Mouse (Mus musculus): Measurements from ENCODE around the gene Spint1. TPM values are rescaled to one million over a fixed set of nuclear protein-coding genes. Genes with fewer than 3 reads are reported as not detected.

Gene Spint1
- total RNA-seq, 1 experiment, result 80.3 TPM

DNA sequence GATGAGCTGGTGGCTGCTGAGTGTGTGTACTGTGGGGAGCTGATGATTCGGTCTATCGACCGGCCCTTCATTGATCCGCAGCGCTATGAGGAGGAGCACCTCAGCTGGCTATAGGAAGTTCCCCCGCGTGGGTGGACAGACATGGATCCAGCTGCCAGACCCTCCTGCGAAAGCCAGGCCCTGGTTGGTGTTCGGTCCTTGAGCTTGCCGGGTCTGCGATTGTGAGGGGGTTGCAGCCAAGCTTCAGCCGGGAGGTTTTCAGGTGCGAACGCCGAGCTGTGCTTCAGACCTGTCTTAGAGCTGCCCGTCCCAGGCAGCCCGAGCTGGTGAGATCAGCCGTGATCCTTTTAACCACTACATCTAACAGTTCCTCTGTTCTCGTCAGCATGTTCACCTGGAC is 60.3 kb downstream of the Spint1 start:
- peaks cover 1 to 16% of the 10 kb centered on the region in 2 experiments; a peak in 2 of 4 replicates for H3K4me1 ChIP-seq (ENCODE audit: control insufficient read depth in 2 of 2, insufficient read depth in 2 of 2, low read length in 2 of 2, poor library complexity in 1 of 2)
- DNase-seq (ENCODE audit: low read depth, low spot score), result no peak
- H3K4me3 ChIP-seq (ENCODE audit: insufficient read depth in 1 of 2, low read depth in 1 of 2, low read length in 2 of 2, poor library complexity in 1 of 2, severe bottlenecking in 1 of 2), result peak overlapping the region in 1 of 2 experiments; percentile 24; a peak in 1 of 4 replicates
- H3K9ac ChIP-seq (ENCODE audit: insufficient read depth, low read depth, low read length, poor library complexity, severe bottlenecking), result peak overlapping the region; percentile 40; the same call in 1 of the 2 replicates
- in situ Hi-C loops (cut with MboI; ENCODE audit: low sequenced_read_pairs in 2 of 2, unreplicated experiment in 2 of 2), result loop anchor here in 1 of 2 experiments (10.0 kb wide), 1 partner anchor 217 kb away; no protein-coding TSS in a partner anchor
- H3K27ac ChIP-seq (ENCODE audit: insufficient read depth, low read depth, low read length, poor library complexity, severe bottlenecking), result no peak overlapping the region
- peaks cover 40% of the 10 kb centered on the region; the same call in 1 of the 2 replicates for H3K36me3 ChIP-seq (ENCODE audit: control insufficient read depth, insufficient read depth, low read length, poor library complexity, severe bottlenecking)
- TF ChIP-seq CHD2 (IDR thresholded peaks at IDR 0.05; ENCODE audit: low read depth, low read length) (no peak), ZC3H11A (IDR thresholded peaks at IDR 0.05; ENCODE audit: borderline replicate concordance, low read depth, low read length) (no peak), MAFK (IDR thresholded peaks at IDR 0.05; ENCODE audit: insufficient read depth, low read depth, low read length) (no peak), ZNF384 (IDR thresholded peaks at IDR 0.05; ENCODE audit: low read depth, low read length) (no peak), HCFC1 (IDR thresholded peaks at IDR 0.05; ENCODE audit: borderline replicate concordance, insufficient read depth, low read length) (no peak)
- H3K9me3 ChIP-seq (ENCODE audit: control insufficient read depth, insufficient read depth, low read depth, low read length), result no peaks in the 10 kb centered on the region

DNA sequence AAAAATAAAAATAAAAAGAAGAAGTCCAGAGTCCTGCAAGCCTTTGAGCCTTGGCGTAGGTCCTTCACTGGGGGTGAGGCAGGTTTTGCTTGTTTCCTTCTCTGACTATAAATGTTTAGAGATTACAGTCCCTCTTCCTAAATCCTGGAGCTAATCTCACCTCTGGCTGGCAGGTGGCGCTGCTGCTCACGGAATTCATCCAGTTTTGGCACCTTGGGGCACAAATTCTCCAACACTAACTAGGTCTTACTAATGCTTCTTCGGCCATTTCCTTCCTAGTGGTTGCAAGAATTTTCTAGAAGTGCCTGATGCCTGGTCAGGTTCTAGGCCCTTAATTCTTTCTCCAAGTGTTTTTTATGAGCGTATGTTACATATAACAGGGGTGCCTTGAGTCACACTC is 61.2 kb downstream of the Spint1 start:
- peaks cover 1 to 13% of the 10 kb centered on the region in 2 experiments; a peak in 2 of 4 replicates for H3K4me1 ChIP-seq (ENCODE audit: control insufficient read depth in 2 of 2, insufficient read depth in 2 of 2, low read length in 2 of 2, poor library complexity in 1 of 2)
- peaks cover 37% of the 10 kb centered on the region; the same call in 1 of the 2 replicates for H3K36me3 ChIP-seq (ENCODE audit: control insufficient read depth, insufficient read depth, low read length, poor library complexity, severe bottlenecking)
- TF ChIP-seq MAFK (IDR thresholded peaks at IDR 0.05; ENCODE audit: insufficient read depth, low read depth, low read length) (no peak), ZC3H11A (IDR thresholded peaks at IDR 0.05; ENCODE audit: borderline replicate concordance, low read depth, low read length) (peak; percentile 58; the same call in 1 of the 2 replicates), ZNF384 (IDR thresholded peaks at IDR 0.05; ENCODE audit: low read depth, low read length) (no peak)
- no peaks in the 10 kb centered on the region for H3K9me3 ChIP-seq (ENCODE audit: control insufficient read depth, insufficient read depth, low read depth, low read length)
- H3K4me3 ChIP-seq (ENCODE audit: insufficient read depth in 1 of 2, low read depth in 1 of 2, low read length in 2 of 2, poor library complexity in 1 of 2, severe bottlenecking in 1 of 2), result no peak overlapping the region
- no peak overlapping the region for H3K27ac ChIP-seq (ENCODE audit: insufficient read depth, low read depth, low read length, poor library complexity, severe bottlenecking)
- H3K9ac ChIP-seq (ENCODE audit: insufficient read depth, low read depth, low read length, poor library complexity, severe bottlenecking), result no peak overlapping the region
- peak; percentile 43 for DNase-seq (ENCODE audit: low read depth, low spot score)
- in situ Hi-C loops (cut with MboI; ENCODE audit: low sequenced_read_pairs in 2 of 2, unreplicated experiment in 2 of 2), result loop anchor here in 1 of 2 experiments (10.0 kb wide), 1 partner anchor 216 kb away; no protein-coding TSS in a partner anchor

DNA sequence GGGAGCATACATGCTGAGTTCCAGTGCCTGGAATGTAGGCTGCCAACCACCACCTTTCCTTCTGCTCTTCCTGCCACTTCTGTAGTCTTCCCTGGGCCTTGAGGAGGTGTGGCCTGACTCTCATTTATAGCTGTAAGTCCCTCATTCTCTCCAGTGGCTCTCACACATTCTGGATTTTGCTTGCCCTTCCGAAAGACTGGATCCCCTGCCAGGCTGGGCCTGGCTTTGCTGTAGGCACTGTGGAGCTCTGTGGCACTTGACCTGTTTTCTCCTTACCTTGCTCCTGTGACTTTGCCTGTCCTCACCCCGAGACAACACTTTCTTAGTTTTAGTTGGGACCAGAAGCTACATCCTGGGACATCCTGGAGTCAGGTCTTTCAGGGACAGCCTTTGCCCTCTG is 61.7 kb downstream of the Spint1 start:
- H3K4me1 ChIP-seq (ENCODE audit: control insufficient read depth in 2 of 2, insufficient read depth in 2 of 2, low read length in 2 of 2, poor library complexity in 1 of 2), result peaks cover 1 to 12% of the 10 kb centered on the region in 2 experiments; a peak in 2 of 4 replicates
- no peak overlapping the region for H3K27ac ChIP-seq (ENCODE audit: insufficient read depth, low read depth, low read length, poor library complexity, severe bottlenecking)
- in situ Hi-C loops (cut with MboI; ENCODE audit: low sequenced_read_pairs in 2 of 2, unreplicated experiment in 2 of 2), result loop anchor here in 1 of 2 experiments (10.0 kb wide), 1 partner anchor 216 kb away; no protein-coding TSS in a partner anchor
- DNase-seq (ENCODE audit: low read depth, low spot score), result no peak
- TF ChIP-seq CHD2 (IDR thresholded peaks at IDR 0.05; ENCODE audit: low read depth, low read length), result no peak
- no peak for TF ChIP-seq MAFK (IDR thresholded peaks at IDR 0.05; ENCODE audit: insufficient read depth, low read depth, low read length)
- no peak for TF ChIP-seq HCFC1 (IDR thresholded peaks at IDR 0.05; ENCODE audit: borderline replicate concordance, insufficient read depth, low read length)
- TF ChIP-seq ZNF384 (IDR thresholded peaks at IDR 0.05; ENCODE audit: low read depth, low read length), result no peak
- TF ChIP-seq ZC3H11A (IDR thresholded peaks at IDR 0.05; ENCODE audit: borderline replicate concordance, low read depth, low read length), result no peak
- no peaks in the 10 kb centered on the region for H3K9me3 ChIP-seq (ENCODE audit: control insufficient read depth, insufficient read depth, low read depth, low read length)
- no peak overlapping the region for H3K9ac ChIP-seq (ENCODE audit: insufficient read depth, low read depth, low read length, poor library complexity, severe bottlenecking)
- H3K4me3 ChIP-seq (ENCODE audit: insufficient read depth in 1 of 2, low read depth in 1 of 2, low read length in 2 of 2, poor library complexity in 1 of 2, severe bottlenecking in 1 of 2), result no peak overlapping the region
- H3K36me3 ChIP-seq (ENCODE audit: control insufficient read depth, insufficient read depth, low read length, poor library complexity, severe bottlenecking), result peaks cover 33% of the 10 kb centered on the region; the same call in 1 of the 2 replicates

Other genes with a start within 250 kb of the Spint1 start
- 5.2 and 6.3 TPM in 2 replicates for gene Ccdc32, start 208.0 kb upstream of the Spint1 start, total RNA-seq (2012; rRNA removed)
- gene Rpusd2, start 202.6 kb upstream of the Spint1 start, total RNA-seq (2012; rRNA removed), result 20.8 and 23.4 TPM in 2 replicates
- gene Knl1, start 190.2 kb upstream of the Spint1 start, total RNA-seq (2012; rRNA removed), result 25.5 and 31.4 TPM in 2 replicates
- 37.3 and 42.2 TPM in 2 replicates for gene Rad51, start 124.6 kb upstream of the Spint1 start, total RNA-seq (2012; rRNA removed)
- gene Rmdn3, start 80.3 kb upstream of the Spint1 start, total RNA-seq (2012; rRNA removed), result 72.9 and 95.9 TPM in 2 replicates
- gene Gchfr, start 69.6 kb upstream of the Spint1 start, total RNA-seq (2012; rRNA removed), result 12.7 and 14.1 TPM in 2 replicates
- 0.37 and 0.45 TPM in 2 replicates for gene Gm14137, start 62.9 kb upstream of the Spint1 start, total RNA-seq (2012; rRNA removed)
- gene Zfyve19, start 28.7 kb upstream of the Spint1 start, total RNA-seq (2012; rRNA removed), result 15.7 and 19.8 TPM in 2 replicates
- gene Dnajc17, start 28.6 kb upstream of the Spint1 start, total RNA-seq (2012; rRNA removed), result 11.7 and 15.2 TPM in 2 replicates
- 0.95 and 1.6 TPM in 2 replicates for gene Ppp1r14d, start 7.5 kb upstream of the Spint1 start, total RNA-seq (2012; rRNA removed)
- gene Rhov, start 33.9 kb downstream of the Spint1 start, total RNA-seq (2012; rRNA removed), result 1.8 and 1.9 TPM in 2 replicates
- gene Vps18, start 51.4 kb downstream of the Spint1 start, total RNA-seq (2012; rRNA removed), result 17.0 and 17.8 TPM in 2 replicates
- gene Dll4, start 88.4 kb downstream of the Spint1 start, total RNA-seq (2012; rRNA removed), result 0.27 and 0.42 TPM in 2 replicates
- gene Chac1, start 113.9 kb downstream of the Spint1 start, total RNA-seq (2012; rRNA removed), result 20.9 and 31.0 TPM in 2 replicates
- 38.8 and 39.2 TPM in 2 replicates for gene Ino80, start 240.3 kb downstream of the Spint1 start, total RNA-seq (2012; rRNA removed)